Mouse (Mus musculus): ENCODE measurements around the gene Pnkd.

GRCm38 (mm10) chr1:74342308-74342707, 57.6 kb downstream of the Pnkd start:
- TF ChIP-seq CTCF (IDR thresholded peaks at IDR 0.05; ENCODE audit: low read depth, low read length) (no peak), GATA2 (IDR thresholded peaks at IDR 0.05; ENCODE audit: borderline replicate concordance, low read depth, low read length) (no peak)

All from G1E (cell line).